Mouse (Mus musculus): ENCODE results near the gene Chrm1. TPM values are rescaled to one million over a fixed set of nuclear protein-coding genes. Genes with fewer than 3 reads are reported as not detected.

Chrm1 gene
- total RNA-seq, 1 experiment, result 0.04 TPM

- H3K9ac ChIP-seq (ENCODE audit: insufficient read depth, low read depth, low read length, poor library complexity, severe bottlenecking), result no peak overlapping the region
- H3K27ac ChIP-seq (ENCODE audit: insufficient read depth, low read depth, low read length, poor library complexity, severe bottlenecking), result no peak overlapping the region
- no peak for TF ChIP-seq ZC3H11A (IDR thresholded peaks at IDR 0.05; ENCODE audit: borderline replicate concordance, low read depth, low read length)
- no peak for TF ChIP-seq HCFC1 (IDR thresholded peaks at IDR 0.05; ENCODE audit: borderline replicate concordance, insufficient read depth, low read length)
- TF ChIP-seq CHD2 (IDR thresholded peaks at IDR 0.05; ENCODE audit: low read depth, low read length), result no peak
- no peak for TF ChIP-seq ZNF384 (IDR thresholded peaks at IDR 0.05; ENCODE audit: low read depth, low read length)
- no peak for TF ChIP-seq MAFK (IDR thresholded peaks at IDR 0.05; ENCODE audit: insufficient read depth, low read depth, low read length)
- no peak for DNase-seq (ENCODE audit: low read depth, low spot score)
- H3K9me3 ChIP-seq (ENCODE audit: control insufficient read depth, insufficient read depth, low read depth, low read length), result no peaks in the 10 kb centered on the region
- peaks cover 0 to 2% of the 10 kb centered on the region in 2 experiments; a peak in 1 of 4 replicates for H3K4me1 ChIP-seq (ENCODE audit: control insufficient read depth in 2 of 2, insufficient read depth in 2 of 2, low read length in 2 of 2, poor library complexity in 1 of 2)
- H3K4me3 ChIP-seq (ENCODE audit: insufficient read depth in 1 of 2, low read depth in 1 of 2, low read length in 2 of 2, poor library complexity in 1 of 2, severe bottlenecking in 1 of 2), result no peak overlapping the region
- in situ Hi-C loops (cut with MboI; ENCODE audit: low sequenced_read_pairs in 2 of 2, unreplicated experiment in 2 of 2), result no loop called here
- no peaks in the 10 kb centered on the region for H3K36me3 ChIP-seq (ENCODE audit: control insufficient read depth, insufficient read depth, low read length, poor library complexity, severe bottlenecking)
Measured at GRCm38 (mm10) chr19:8646393-8646792, 17.2 kb upstream of the Chrm1 start.

DNA sequence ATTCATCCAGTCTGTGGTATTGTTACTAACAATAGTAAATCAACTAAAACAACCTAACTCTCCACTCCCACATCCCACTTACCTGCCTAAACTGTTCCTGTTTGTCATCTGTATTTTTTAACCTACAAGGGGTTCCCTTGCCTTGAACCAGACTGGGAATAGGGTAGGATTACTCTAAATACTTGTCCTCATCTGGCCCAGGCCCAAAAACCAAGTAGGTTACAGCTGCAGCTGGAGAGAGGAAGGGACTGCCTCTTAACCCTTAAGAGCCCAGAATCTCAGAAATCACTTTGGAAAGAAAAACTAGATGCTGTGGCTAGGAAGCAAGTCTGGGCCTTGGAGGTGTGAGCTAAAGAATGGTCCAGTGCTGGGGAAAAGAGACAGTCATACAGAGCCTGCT lies 7.8 kb upstream of the Chrm1 start:
- in situ Hi-C loops (cut with MboI; ENCODE audit: low sequenced_read_pairs in 2 of 2, unreplicated experiment in 2 of 2), result no loop called here
- no peaks in the 10 kb centered on the region for H3K9me3 ChIP-seq (ENCODE audit: control insufficient read depth, insufficient read depth, low read depth, low read length)
- no peak for DNase-seq (ENCODE audit: low read depth, low spot score)
- no peaks in the 10 kb centered on the region for H3K4me1 ChIP-seq (ENCODE audit: control insufficient read depth in 2 of 2, insufficient read depth in 2 of 2, low read length in 2 of 2, poor library complexity in 1 of 2)
- TF ChIP-seq ZC3H11A (IDR thresholded peaks at IDR 0.05; ENCODE audit: borderline replicate concordance, low read depth, low read length), result no peak
- no peak for TF ChIP-seq CHD2 (IDR thresholded peaks at IDR 0.05; ENCODE audit: low read depth, low read length)
- no peaks in the 10 kb centered on the region for H3K36me3 ChIP-seq (ENCODE audit: control insufficient read depth, insufficient read depth, low read length, poor library complexity, severe bottlenecking)
- H3K4me3 ChIP-seq (ENCODE audit: insufficient read depth in 1 of 2, low read depth in 1 of 2, low read length in 2 of 2, poor library complexity in 1 of 2, severe bottlenecking in 1 of 2), result no peak overlapping the region
- H3K9ac ChIP-seq (ENCODE audit: insufficient read depth, low read depth, low read length, poor library complexity, severe bottlenecking), result no peak overlapping the region
- no peak overlapping the region for H3K27ac ChIP-seq (ENCODE audit: insufficient read depth, low read depth, low read length, poor library complexity, severe bottlenecking)

DNA sequence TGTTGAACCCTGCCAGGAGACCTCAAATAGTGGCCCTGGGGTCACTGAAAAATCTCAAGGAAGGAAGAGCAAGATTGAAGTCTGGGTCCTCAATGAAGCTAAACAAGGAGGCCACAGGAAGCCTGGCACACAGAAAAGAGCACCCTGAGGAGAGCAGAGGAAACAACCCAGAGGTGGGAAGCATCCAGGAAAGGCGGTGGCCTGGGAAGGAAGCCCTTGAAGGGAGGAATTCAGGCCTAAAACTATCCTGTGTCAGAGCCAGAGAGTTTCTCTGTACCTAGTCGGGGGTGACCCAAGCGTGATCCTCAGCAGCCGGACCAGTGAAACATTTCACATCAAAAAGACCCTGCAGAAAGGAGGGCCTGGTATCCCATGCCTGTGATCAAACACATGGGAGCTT lies 7.2 kb upstream of the Chrm1 start:
- no peak for TF ChIP-seq HCFC1 (IDR thresholded peaks at IDR 0.05; ENCODE audit: borderline replicate concordance, insufficient read depth, low read length)
- no peak for TF ChIP-seq CHD2 (IDR thresholded peaks at IDR 0.05; ENCODE audit: low read depth, low read length)
- no peak for TF ChIP-seq ZC3H11A (IDR thresholded peaks at IDR 0.05; ENCODE audit: borderline replicate concordance, low read depth, low read length)
- no peak for TF ChIP-seq ZNF384 (IDR thresholded peaks at IDR 0.05; ENCODE audit: low read depth, low read length)
- TF ChIP-seq MAFK (IDR thresholded peaks at IDR 0.05; ENCODE audit: insufficient read depth, low read depth, low read length), result no peak
- in situ Hi-C loops (cut with MboI; ENCODE audit: low sequenced_read_pairs in 2 of 2, unreplicated experiment in 2 of 2), result no loop called here
- no peak overlapping the region for H3K9ac ChIP-seq (ENCODE audit: insufficient read depth, low read depth, low read length, poor library complexity, severe bottlenecking)
- H3K36me3 ChIP-seq (ENCODE audit: control insufficient read depth, insufficient read depth, low read length, poor library complexity, severe bottlenecking), result no peaks in the 10 kb centered on the region
- no peak for DNase-seq (ENCODE audit: low read depth, low spot score)
- no peaks in the 10 kb centered on the region for H3K4me1 ChIP-seq (ENCODE audit: control insufficient read depth in 2 of 2, insufficient read depth in 2 of 2, low read length in 2 of 2, poor library complexity in 1 of 2)
- no peak overlapping the region for H3K4me3 ChIP-seq (ENCODE audit: insufficient read depth in 1 of 2, low read depth in 1 of 2, low read length in 2 of 2, poor library complexity in 1 of 2, severe bottlenecking in 1 of 2)
- H3K27ac ChIP-seq (ENCODE audit: insufficient read depth, low read depth, low read length, poor library complexity, severe bottlenecking), result no peak overlapping the region
- H3K9me3 ChIP-seq (ENCODE audit: control insufficient read depth, insufficient read depth, low read depth, low read length), result no peaks in the 10 kb centered on the region

- in situ Hi-C loops (cut with MboI; ENCODE audit: low sequenced_read_pairs in 2 of 2, unreplicated experiment in 2 of 2), result no loop called here
- TF ChIP-seq ZC3H11A (IDR thresholded peaks at IDR 0.05; ENCODE audit: borderline replicate concordance, low read depth, low read length) (no peak), HCFC1 (IDR thresholded peaks at IDR 0.05; ENCODE audit: borderline replicate concordance, insufficient read depth, low read length) (no peak)
- H3K36me3 ChIP-seq (ENCODE audit: control insufficient read depth, insufficient read depth, low read length, poor library complexity, severe bottlenecking), result no peaks in the 10 kb centered on the region
- H3K9ac ChIP-seq (ENCODE audit: insufficient read depth, low read depth, low read length, poor library complexity, severe bottlenecking), result peak overlapping the region; percentile 22; the same call in 1 of the 2 replicates
- peaks cover 0 to 5% of the 10 kb centered on the region in 2 experiments; a peak in 1 of 4 replicates for H3K4me1 ChIP-seq (ENCODE audit: control insufficient read depth in 2 of 2, insufficient read depth in 2 of 2, low read length in 2 of 2, poor library complexity in 1 of 2)
- H3K9me3 ChIP-seq (ENCODE audit: control insufficient read depth, insufficient read depth, low read depth, low read length), result no peaks in the 10 kb centered on the region
- H3K4me3 ChIP-seq (ENCODE audit: insufficient read depth in 1 of 2, low read depth in 1 of 2, low read length in 2 of 2, poor library complexity in 1 of 2, severe bottlenecking in 1 of 2), result peak overlapping the region; percentile 44 to 51
- H3K27ac ChIP-seq (ENCODE audit: insufficient read depth, low read depth, low read length, poor library complexity, severe bottlenecking), result no peak overlapping the region
- DNase-seq (ENCODE audit: low read depth, low spot score), result no peak
Measured at GRCm38 (mm10) chr19:8661821-8662307, 1.7 kb upstream of the Chrm1 start.

- Histone ChIP-seq H3K4me3 (ENCODE audit: insufficient read depth in 1 of 2, low read depth in 1 of 2, low read length in 2 of 2, poor library complexity in 1 of 2, severe bottlenecking in 1 of 2) (peak overlapping the region; percentile 44 to 51; a peak in 2 of 4 replicates), H3K27ac (ENCODE audit: insufficient read depth, low read depth, low read length, poor library complexity, severe bottlenecking) (no peak overlapping the region), H3K9me3 (ENCODE audit: control insufficient read depth, insufficient read depth, low read depth, low read length) (no peaks in the 10 kb centered on the region), H3K4me1 (ENCODE audit: control insufficient read depth in 2 of 2, insufficient read depth in 2 of 2, low read length in 2 of 2, poor library complexity in 1 of 2) (peaks cover 0 to 5% of the 10 kb centered on the region in 2 experiments; a peak in 1 of 4 replicates), H3K9ac (ENCODE audit: insufficient read depth, low read depth, low read length, poor library complexity, severe bottlenecking) (no peak overlapping the region), H3K36me3 (ENCODE audit: control insufficient read depth, insufficient read depth, low read length, poor library complexity, severe bottlenecking) (no peaks in the 10 kb centered on the region)
- no peak for TF ChIP-seq ZNF384 (IDR thresholded peaks at IDR 0.05; ENCODE audit: low read depth, low read length)
- TF ChIP-seq MAFK (IDR thresholded peaks at IDR 0.05; ENCODE audit: insufficient read depth, low read depth, low read length), result no peak
- TF ChIP-seq CHD2 (IDR thresholded peaks at IDR 0.05; ENCODE audit: low read depth, low read length), result no peak
- no peak for TF ChIP-seq HCFC1 (IDR thresholded peaks at IDR 0.05; ENCODE audit: borderline replicate concordance, insufficient read depth, low read length)
- TF ChIP-seq ZC3H11A (IDR thresholded peaks at IDR 0.05; ENCODE audit: borderline replicate concordance, low read depth, low read length), result no peak
- in situ Hi-C loops (cut with MboI; ENCODE audit: low sequenced_read_pairs in 2 of 2, unreplicated experiment in 2 of 2), result no loop called here
- DNase-seq (ENCODE audit: low read depth, low spot score), result peak; percentile 65
Measured at GRCm38 (mm10) chr19:8662337-8662736, 1.3 kb upstream of the Chrm1 start.
